Mouse (Mus musculus) heart, embryonic 15.5 days (tissue): ENCODE measurements around the gene BC048679. TPM values are rescaled to one million over a fixed set of nuclear protein-coding genes. Genes with fewer than 3 reads are reported as not detected.
"Not testable (repeated sequence)": the region's sequence is repeated elsewhere in the genome, so short reads cannot be mapped to it uniquely, and the experiment has no call there.

Experiments used
- ATAC-seq: fragments of 200-750 bp; cut with Nextera tagmentation; replicated peaks from 2 replicates; pipeline ENCODE4 v1.8.0; 2017; ENCODE audit warnings: low read depth, moderate TSS enrichment; ENCODE audit not compliant: insufficient number of reproducible peaks, insufficient read depth, low FRiP score
- H3K27ac ChIP-seq: fragments of 300-500 bp; sonication (generic); 2 replicates; pipeline ENCODE4 v1.5.1; 2015; ENCODE audit warnings: mild to moderate bottlenecking, inconsistent platforms
- H3K27me3 ChIP-seq: fragments of 300-500 bp; sonication (generic); 2 replicates; pipeline ENCODE4 v1.6.1; 2015; ENCODE audit warnings: inconsistent platforms
- H3K36me3 ChIP-seq: fragments of 300-500 bp; sonication (generic); 2 replicates; pipeline ENCODE4 v1.6.1; 2015; ENCODE audit warnings: mild to moderate bottlenecking, inconsistent platforms
- H3K4me1 ChIP-seq: fragments of 300-500 bp; sonication (generic); replicated peaks from 2 replicates; pipeline ENCODE4 v1.6.1; 2015; ENCODE audit warnings: inconsistent platforms
- H3K4me2 ChIP-seq: fragments of 300-500 bp; sonication (generic); 2 replicates; pipeline ENCODE4 v1.6.1; 2015; ENCODE audit warnings: inconsistent platforms, mild to moderate bottlenecking, moderate library complexity
- H3K4me3 ChIP-seq: fragments of 300-500 bp; sonication (generic); 2 replicates; pipeline ENCODE4 v1.5.1; 2015; ENCODE audit warnings: mild to moderate bottlenecking, inconsistent platforms
- H3K9ac ChIP-seq: fragments of 300-500 bp; sonication (generic); 2 replicates; pipeline ENCODE4 v1.6.1; 2015; ENCODE audit warnings: mild to moderate bottlenecking, inconsistent platforms
- H3K9me3 ChIP-seq: fragments of 300-500 bp; sonication (generic); replicated peaks from 2 replicates; pipeline ENCODE4 v1.6.1; 2016; ENCODE audit warnings: inconsistent platforms
- WGBS: fragments of 180-500 bp; shearing (Covaris S2); methylation state at CpG from one replicate; pipeline ENCODE4 v1.1.7; 2015; ENCODE audit warnings: mixed read lengths; 5-methylcytosine and 5-hydroxymethylcytosine counted together
- polyA plus RNA-seq: library from polyadenylated mRNA; unstranded; fragments of >200 nt; fragmentation: Nextera tagmentation; extraction: Ambion mirVana; gene quantifications from 2 replicates; pipeline ENCODE4 v1.2.1, GENCODE M21; 2015

Gene BC048679
- polyA plus RNA-seq, 1 experiment from 2014 or later = not detected

DNA sequence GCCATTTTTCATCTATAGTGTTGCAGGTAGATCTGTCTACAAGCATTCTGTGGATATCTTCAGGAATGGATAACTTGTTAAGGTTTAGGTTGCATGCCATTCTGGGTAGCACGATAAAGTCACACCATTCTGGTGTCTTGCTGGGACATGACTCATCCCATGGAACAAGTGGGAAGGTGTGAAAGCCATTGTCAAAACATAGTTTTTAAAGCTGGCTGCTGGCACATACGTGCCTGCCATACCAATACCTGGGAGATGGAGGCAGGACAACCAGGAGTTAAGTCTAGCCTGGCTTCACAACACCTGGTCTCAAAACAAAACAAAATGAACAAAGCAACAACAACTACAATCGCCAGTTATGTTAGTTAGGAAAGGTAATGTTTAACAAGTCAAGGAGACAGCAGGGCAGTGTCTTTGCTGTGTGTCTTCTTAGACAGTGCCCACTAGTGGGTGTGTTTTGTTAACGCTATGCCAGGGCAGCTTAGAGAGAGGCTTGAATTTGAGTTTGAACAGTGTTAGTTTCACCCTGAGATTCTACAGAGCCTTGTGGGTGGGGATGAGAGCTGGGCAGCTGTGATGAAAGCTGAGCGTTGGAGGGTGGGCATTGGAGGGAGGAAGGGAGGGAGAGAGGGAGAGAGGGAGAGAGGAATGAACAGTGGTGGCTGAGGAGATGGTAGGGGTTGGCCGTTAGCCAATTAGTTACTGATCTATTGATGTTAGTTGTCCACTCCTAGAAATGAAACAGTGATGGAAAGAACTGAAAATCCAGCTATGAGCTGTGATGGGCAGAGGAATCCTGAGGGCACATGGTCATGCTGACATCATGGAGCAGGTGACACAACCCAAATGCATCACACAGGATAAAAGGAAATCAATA is 18.3 kb upstream of the BC048679 start:
- Histone ChIP-seq H3K27me3 (peaks cover 3% of the 10 kb centered on the region), H3K9me3 (no peaks in the 10 kb centered on the region), H3K4me2 (no peak overlapping the region), H3K36me3 (no peaks in the 10 kb centered on the region), H3K27ac (no peak overlapping the region), H3K4me1 (no peaks in the 10 kb centered on the region), H3K4me3 (no peak overlapping the region), H3K9ac (no peak overlapping the region)
- no peak for ATAC-seq
- 62% methylated on average over 6 of the region's 6 CpGs for WGBS

DNA sequence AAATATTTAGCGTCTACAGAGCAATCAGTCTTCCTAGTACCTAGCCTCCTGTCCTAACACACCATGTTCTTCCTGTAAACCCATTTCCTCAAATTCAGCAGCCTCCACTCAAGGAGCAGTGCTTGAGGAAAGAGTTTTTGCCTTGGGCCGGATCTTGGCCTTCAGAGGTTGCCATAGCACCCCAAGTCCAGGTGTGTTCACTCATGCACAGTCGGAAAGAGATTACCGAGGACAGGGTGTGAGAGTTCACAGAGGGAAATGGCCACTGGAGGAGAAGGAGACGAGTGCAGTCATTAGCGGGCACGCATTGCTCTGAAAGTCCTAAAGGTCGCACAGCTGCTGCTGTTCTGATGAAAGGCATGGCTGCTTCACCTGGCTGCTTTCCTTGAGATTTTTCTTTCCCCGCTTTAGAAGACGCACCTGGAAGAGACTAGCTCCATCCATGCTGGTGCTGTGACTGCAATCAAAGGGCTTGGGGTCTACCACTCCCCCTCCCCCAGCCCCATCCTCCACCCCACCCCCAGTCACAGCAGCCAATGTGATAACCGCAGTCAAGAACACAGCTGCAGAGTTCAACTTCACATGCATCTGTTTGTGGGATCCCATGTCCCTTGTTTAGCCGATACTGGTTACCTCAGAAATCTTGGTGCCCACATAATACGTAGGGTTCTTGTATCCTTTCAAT is 17.0 kb upstream of the BC048679 start:
- no peak overlapping the region for H3K9ac ChIP-seq
- no peaks in the 10 kb centered on the region for H3K4me1 ChIP-seq
- ATAC-seq = no peak
- H3K27me3 ChIP-seq = peaks cover 3% of the 10 kb centered on the region
- H3K36me3 ChIP-seq = no peaks in the 10 kb centered on the region
- H3K27ac ChIP-seq = no peak overlapping the region
- 47% methylated on average over 13 of the region's 13 CpGs for WGBS
- H3K4me3 ChIP-seq = no peak overlapping the region
- no peak overlapping the region for H3K4me2 ChIP-seq
- H3K9me3 ChIP-seq = no peaks in the 10 kb centered on the region

DNA sequence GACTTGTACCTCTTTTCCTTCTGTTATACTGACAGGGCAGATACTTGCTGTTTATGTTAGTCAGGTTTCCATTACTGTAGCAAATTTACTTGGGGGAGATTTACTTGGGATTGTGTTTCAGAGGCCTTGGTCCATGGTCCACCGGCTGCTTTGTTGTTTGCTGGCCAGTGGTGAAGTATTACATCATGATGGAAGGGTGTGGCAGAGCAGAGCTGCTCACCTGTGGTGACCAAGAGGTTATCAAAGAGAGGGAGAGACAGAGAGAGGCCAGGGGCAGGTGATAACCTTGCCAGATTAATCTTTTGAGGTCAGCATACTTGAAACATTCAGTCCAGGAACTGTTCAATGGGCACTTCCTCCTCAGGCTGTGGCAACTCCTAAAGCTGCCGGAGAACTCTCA is 3.0 kb upstream of the BC048679 start:
- H3K9me3 ChIP-seq = no peaks in the 10 kb centered on the region
- H3K27me3 ChIP-seq = peaks cover 18% of the 10 kb centered on the region
- H3K27ac ChIP-seq = no peak overlapping the region
- H3K4me2 ChIP-seq = no peak overlapping the region
- H3K4me1 ChIP-seq = no peaks in the 10 kb centered on the region
- 76% methylated on average over 2 of the region's 2 CpGs for WGBS
- no peak overlapping the region for H3K4me3 ChIP-seq
- H3K9ac ChIP-seq = no peak overlapping the region
- H3K36me3 ChIP-seq = no peaks in the 10 kb centered on the region
- no peak for ATAC-seq

DNA sequence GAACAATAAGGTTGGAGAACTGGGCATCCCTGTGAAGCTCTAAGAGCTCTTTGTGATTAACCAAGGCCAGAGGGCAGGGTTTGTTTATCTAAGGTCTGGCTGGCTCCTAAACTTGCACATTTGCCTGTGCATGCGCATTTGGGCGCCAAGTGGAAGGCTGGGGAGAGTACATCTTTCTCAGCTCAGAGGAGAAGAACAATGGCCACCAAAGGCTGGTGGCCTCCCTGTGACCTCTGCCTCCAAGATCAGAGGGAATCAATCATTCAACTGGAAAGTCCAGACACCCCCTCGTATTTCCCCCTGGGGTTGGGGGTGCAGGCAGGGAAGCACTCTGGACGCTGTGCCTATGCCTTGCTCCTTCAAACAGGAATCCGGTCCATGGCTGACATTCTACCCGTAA is 910 bp downstream of the BC048679 start:
- H3K4me3 ChIP-seq = no peak overlapping the region
- no peak overlapping the region for H3K9ac ChIP-seq
- H3K27me3 ChIP-seq = peaks cover 54% of the 10 kb centered on the region
- no peaks in the 10 kb centered on the region for H3K36me3 ChIP-seq
- 47% methylated on average over 6 of the region's 6 CpGs for WGBS
- ATAC-seq = no peak
- peaks cover 9% of the 10 kb centered on the region for H3K4me1 ChIP-seq
- H3K9me3 ChIP-seq = no peaks in the 10 kb centered on the region
- H3K4me2 ChIP-seq = no peak overlapping the region
- no peak overlapping the region for H3K27ac ChIP-seq

DNA sequence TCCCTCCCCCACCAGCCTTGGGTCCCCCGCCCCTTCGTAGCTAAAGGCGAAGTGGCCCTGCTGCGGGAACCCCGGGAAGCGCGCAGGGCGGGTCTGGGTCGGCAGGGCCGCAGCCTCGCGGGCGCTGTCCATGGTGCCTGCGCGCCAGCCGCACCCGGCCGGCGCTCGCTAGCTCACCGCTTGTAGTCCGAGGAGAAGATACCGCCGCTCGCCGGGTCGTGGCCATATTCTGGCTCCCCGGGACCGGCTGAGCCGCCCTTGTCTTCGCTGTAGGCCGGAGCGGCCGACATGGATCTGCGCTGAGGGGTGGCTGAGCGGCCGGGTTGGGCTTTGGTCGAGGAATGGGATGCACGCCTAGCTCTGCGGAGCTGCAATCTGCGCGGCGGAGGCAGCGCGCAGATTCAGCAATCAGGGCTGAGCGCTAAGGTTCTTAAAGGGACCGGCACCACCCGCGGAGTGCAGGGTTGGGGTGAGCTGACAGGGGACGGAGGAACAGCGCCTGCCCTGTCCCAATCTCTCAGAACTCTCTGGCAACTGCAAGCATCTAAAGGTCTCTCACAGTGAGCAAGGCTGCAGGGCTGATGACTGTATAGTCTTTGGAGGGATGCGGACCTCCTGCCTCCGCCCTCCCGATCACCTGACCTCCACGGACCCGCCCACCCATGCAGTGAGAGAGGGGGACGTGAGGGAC is 4.6 kb downstream of the BC048679 start, which contains the start of gene Ap3b2:
TSS of gene Ap3b2 (minus strand) at position 595 of the 691 bp plus-strand sequence.
- peaks cover 54% of the 10 kb centered on the region for H3K27me3 ChIP-seq
- no peaks in the 10 kb centered on the region for H3K36me3 ChIP-seq
- WGBS = under 1% methylated on average over 57 of the region's 57 CpGs
- no peaks in the 10 kb centered on the region for H3K9me3 ChIP-seq
- peak within 1 kb of the TSS; percentile 91 for H3K4me2 ChIP-seq
- no peak within 1 kb of the TSS for H3K27ac ChIP-seq
- peak; percentile 66 for ATAC-seq
- H3K4me1 ChIP-seq = peaks cover 9% of the 10 kb centered on the region
- peak within 1 kb of the TSS; percentile 57 for H3K4me3 ChIP-seq
- H3K9ac ChIP-seq = no peak within 1 kb of the TSS

DNA sequence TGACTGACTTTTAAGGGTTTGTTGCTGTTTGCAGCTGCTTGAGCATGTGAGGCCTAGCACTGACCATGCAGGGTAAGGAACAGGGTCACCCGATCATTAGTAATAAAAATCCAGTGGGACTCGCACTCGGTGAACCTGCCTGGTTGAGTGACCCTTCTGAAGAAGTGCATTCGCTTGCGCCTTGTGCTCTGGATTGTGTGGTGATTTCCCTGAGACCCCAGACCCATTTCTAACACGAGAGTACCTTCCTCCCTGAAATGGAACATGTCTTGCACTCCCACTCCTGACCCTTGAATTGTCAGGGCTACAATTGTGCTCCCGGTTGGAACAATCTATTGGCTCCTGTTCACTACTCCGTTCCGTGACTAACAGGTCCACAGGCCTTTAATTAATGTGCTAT is 5.5 kb downstream of the BC048679 start:
- 54% methylated on average over 9 of the region's 9 CpGs for WGBS
- Histone ChIP-seq H3K9me3 (no peaks in the 10 kb centered on the region), H3K27me3 (peaks cover 49% of the 10 kb centered on the region), H3K4me3 (no peak overlapping the region), H3K36me3 (no peaks in the 10 kb centered on the region), H3K4me1 (peaks cover 9% of the 10 kb centered on the region), H3K4me2 (no peak overlapping the region; the same call in 1 of the 2 replicates), H3K9ac (no peak overlapping the region), H3K27ac (no peak overlapping the region)
- ATAC-seq = no peak

DNA sequence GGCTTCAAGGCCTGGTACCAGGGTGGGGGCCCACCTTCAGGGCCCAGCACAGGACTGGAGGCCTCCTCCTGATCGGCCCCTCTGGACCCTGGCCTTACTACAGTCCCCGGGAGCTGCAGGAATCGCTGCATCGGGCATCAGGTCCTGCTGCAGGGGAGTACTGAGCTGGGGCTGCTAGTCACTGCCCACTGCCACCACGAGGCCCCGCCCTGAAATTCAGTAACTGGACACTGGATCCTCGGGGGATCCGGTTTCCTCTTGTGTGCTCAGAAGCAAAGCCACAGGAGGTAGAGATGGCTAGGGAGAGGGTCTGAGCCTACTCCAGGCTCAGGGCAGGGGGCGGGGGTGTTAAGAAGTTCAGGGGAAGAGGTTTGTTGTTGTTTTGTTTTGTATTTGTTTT is 8.4 kb downstream of the BC048679 start:
- 11% methylated on average over 9 of the region's 9 CpGs for WGBS
- Histone ChIP-seq H3K9me3 (no peaks in the 10 kb centered on the region), H3K9ac (no peak overlapping the region), H3K27me3 (peaks cover 21% of the 10 kb centered on the region), H3K36me3 (no peaks in the 10 kb centered on the region), H3K4me1 (peaks cover 9% of the 10 kb centered on the region), H3K27ac (no peak overlapping the region), H3K4me3 (no peak overlapping the region), H3K4me2 (no peak overlapping the region)
- ATAC-seq = no peak

DNA sequence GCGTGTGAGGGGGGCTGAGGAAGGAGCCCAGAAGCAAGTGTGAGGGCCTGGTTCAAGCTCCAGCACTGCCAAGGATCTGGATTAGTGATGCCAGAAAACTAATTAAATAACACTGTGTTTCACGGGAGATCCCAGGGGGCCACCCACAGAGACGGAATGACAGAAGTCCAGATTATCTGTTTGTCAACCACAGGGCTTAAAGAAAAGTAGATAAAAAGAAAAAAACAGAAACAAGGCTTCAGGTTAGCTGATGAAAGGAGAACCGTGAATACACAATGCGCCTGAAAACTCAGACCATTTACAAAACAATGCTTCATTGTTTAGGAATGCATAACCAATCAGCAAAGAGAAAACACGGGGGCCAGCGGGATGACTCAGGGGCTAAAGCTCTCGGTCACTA is 17.3 kb downstream of the BC048679 start:
- Histone ChIP-seq H3K27me3 (peaks cover 24% of the 10 kb centered on the region), H3K36me3 (no peaks in the 10 kb centered on the region), H3K4me1 (0 out of 2 replicates have a peak, but pooled peaks cover 2% of the 10 kb centered on the region), H3K27ac (no peak overlapping the region), H3K9me3 (no peaks in the 10 kb centered on the region), H3K4me2 (no peak overlapping the region), H3K9ac (no peak overlapping the region), H3K4me3 (no peak overlapping the region)
- 12% methylated on average over 8 of the region's 8 CpGs for WGBS
- ATAC-seq = no peak

DNA sequence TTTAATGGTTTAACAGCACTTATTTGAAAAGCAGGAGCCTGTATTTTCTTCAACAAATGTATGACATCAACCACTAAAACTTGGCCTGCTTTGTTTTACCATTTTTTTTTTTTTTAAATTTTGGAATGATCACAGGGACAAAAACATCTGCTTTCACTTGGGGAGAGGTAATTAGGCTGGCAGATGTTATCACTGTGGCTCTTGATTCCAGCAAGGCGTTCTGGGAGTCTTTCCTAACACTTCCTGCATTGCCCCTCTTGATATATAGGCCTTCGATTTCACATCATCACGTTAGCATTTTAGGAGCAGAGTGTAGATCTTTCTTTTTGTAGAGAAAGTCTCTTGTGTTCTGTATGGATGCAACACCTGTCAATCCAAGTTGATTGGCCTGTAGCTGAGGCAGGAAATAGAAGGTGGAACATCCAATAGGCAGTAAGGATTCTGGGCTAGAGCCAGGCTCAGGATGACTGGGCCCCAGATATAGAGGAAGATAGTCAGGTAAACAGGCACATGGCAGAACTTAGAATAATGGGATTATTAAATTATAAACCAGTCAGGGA is 18.5 kb downstream of the BC048679 start:
- 45% methylated on average over 3 of the region's 3 CpGs for WGBS
- Histone ChIP-seq H3K4me1 (0 out of 2 replicates have a peak, but pooled peaks cover 2% of the 10 kb centered on the region), H3K9ac (no peak overlapping the region), H3K27ac (no peak overlapping the region), H3K27me3 (peaks cover 28% of the 10 kb centered on the region), H3K4me3 (no peak overlapping the region), H3K36me3 (no peaks in the 10 kb centered on the region), H3K9me3 (no peaks in the 10 kb centered on the region), H3K4me2 (no peak overlapping the region)
- ATAC-seq = no peak

DNA sequence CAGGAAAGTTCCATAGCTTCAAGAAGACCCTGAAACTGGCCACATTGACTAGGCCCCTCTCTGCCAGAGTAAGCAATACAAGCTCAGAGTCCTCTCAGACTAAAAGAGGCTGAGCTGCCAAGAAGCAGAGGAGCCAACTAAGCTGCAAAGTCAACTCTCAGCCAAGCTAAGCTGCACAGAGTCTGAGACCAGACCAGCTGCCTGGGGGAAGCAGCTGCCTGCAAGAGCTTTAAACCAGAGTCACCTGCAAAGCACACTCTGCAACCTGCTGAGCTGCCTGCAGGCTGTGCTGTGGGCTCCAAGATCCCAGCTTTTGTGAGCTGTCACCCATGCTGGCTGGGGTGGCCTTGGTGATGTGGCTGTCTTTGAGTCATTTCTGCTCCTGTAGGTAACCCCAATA is 19.8 kb downstream of the BC048679 start:
- not testable (repeated sequence) for H3K27ac ChIP-seq, H3K9me3 ChIP-seq, ATAC-seq, H3K9ac ChIP-seq, H3K4me1 ChIP-seq, H3K4me2 ChIP-seq, H3K4me3 ChIP-seq, H3K36me3 ChIP-seq
- peaks cover 33% of the 10 kb centered on the region for H3K27me3 ChIP-seq

DNA sequence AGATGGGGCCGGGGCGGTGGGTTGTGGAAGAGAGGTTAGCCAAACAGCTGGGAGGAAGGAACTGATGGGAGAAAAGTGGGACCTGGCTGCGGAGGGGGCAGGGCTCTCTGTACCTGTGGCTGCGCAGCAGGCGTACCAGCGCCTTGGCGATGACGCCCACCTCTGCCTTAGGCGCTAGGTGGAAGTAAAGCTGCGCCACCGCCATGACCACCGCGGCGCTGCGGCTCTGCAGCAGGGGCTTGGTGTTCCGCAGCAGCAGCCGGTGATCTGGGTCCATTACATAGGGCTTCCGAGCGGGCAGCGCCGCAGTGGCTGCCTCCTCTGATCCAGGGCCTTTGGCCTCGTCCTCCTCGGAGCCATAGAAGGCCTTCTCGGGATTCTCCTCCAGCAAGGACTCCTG is 21.2 kb downstream of the BC048679 start:
- no peak for ATAC-seq
- Histone ChIP-seq H3K36me3 (no peaks in the 10 kb centered on the region), H3K9ac (no peak overlapping the region), H3K27ac (no peak overlapping the region), H3K4me1 (0 out of 2 replicates have a peak, but pooled peaks cover 2% of the 10 kb centered on the region), H3K4me2 (peak overlapping the region; percentile 33), H3K27me3 (peaks cover 36% of the 10 kb centered on the region), H3K9me3 (no peaks in the 10 kb centered on the region), H3K4me3 (peak overlapping the region; percentile 8; the same call in 1 of the 2 replicates)
- 10% methylated on average over 24 of the region's 24 CpGs for WGBS
